Mouse (Mus musculus) ES-Bruce4 (cell line): ENCODE measurements around the gene Thada.

Experiments used
- CTCF ChIP-seq: IDR thresholded peaks from one replicate; pipeline ENCODE4 v1.8.1; 2011; ENCODE audit warnings: low read depth, low read length
- POLR2A ChIP-seq: IDR thresholded peaks from one replicate; pipeline ENCODE4 v1.8.1; 2011; ENCODE audit warnings: low read length; ENCODE audit not compliant: insufficient read depth

GRCm38 (mm10) chr17:84165735-84166134 is 300.3 kb downstream of the Thada start:
- TF ChIP-seq POLR2A = no peak
- TF ChIP-seq CTCF = no peak
